Mouse (Mus musculus) limb, embryonic 12.5 days (tissue): ENCODE results near the gene Rpl39. TPM values are rescaled to one million over a fixed set of nuclear protein-coding genes. Genes with fewer than 3 reads are reported as not detected.

Experiments used
- ATAC-seq: fragments of 200-750 bp; cut with Nextera tagmentation; 2 replicates; pipeline ENCODE4 v1.8.0; 2017; ENCODE audit warnings: low read depth, moderate TSS enrichment; ENCODE audit not compliant: insufficient number of reproducible peaks, insufficient read depth, low FRiP score, low TSS enrichment
- H3K27ac ChIP-seq: fragments of 300-500 bp; sonication (generic); 2 replicates; pipeline ENCODE4 v1.5.1; 2016; ENCODE audit warnings: mild to moderate bottlenecking, moderate library complexity
- H3K27me3 ChIP-seq: fragments of 300-500 bp; sonication (generic); 2 replicates; pipeline ENCODE4 v1.6.1; 2016; ENCODE audit warnings: mild to moderate bottlenecking, moderate library complexity
- H3K36me3 ChIP-seq: fragments of 300-500 bp; sonication (generic); 2 replicates; pipeline ENCODE4 v1.6.1; 2016; ENCODE audit warnings: mild to moderate bottlenecking, moderate library complexity
- H3K4me1 ChIP-seq: fragments of 300-500 bp; sonication (generic); replicated peaks from 2 replicates; pipeline ENCODE4 v1.6.1; 2016
- H3K4me2 ChIP-seq: fragments of 300-500 bp; sonication (generic); 2 replicates; pipeline ENCODE4 v1.6.1; 2016; ENCODE audit warnings: mild to moderate bottlenecking, moderate library complexity
- H3K4me3 ChIP-seq: fragments of 300-500 bp; sonication (generic); replicated peaks from 2 replicates; pipeline ENCODE4 v1.5.1; 2016; ENCODE audit warnings: mild to moderate bottlenecking
- H3K9ac ChIP-seq: fragments of 300-500 bp; sonication (generic); replicated peaks from 2 replicates; pipeline ENCODE4 v1.6.1; 2016; ENCODE audit warnings: mild to moderate bottlenecking, moderate library complexity
- H3K9me3 ChIP-seq: fragments of 300-500 bp; sonication (generic); 2 replicates; pipeline ENCODE4 v1.6.1; 2016; ENCODE audit warnings: mild to moderate bottlenecking, moderate library complexity
- WGBS: fragments of 180-500 bp; shearing (Covaris S2); methylation state at CpG from one replicate; pipeline ENCODE4 v1.1.7; 2016; 5-methylcytosine and 5-hydroxymethylcytosine counted together
- polyA plus RNA-seq: library from polyadenylated mRNA; unstranded; fragments of >200 nt; fragmentation: Nextera tagmentation; extraction: Ambion mirVana; gene quantifications from 2 replicates; pipeline ENCODE4 v1.2.1, GENCODE M21; 2016

Gene Rpl39
- polyA plus RNA-seq, 1 experiment from 2014 or later: 532 TPM

- no peaks in the 10 kb centered on the region for H3K27me3 ChIP-seq
- no peak overlapping the region for H3K9ac ChIP-seq
- WGBS: 82% methylated on average over 3 of the region's 3 CpGs
Measured at GRCm38 (mm10) chrX:37067299-37067698, 17.9 kb downstream of the Rpl39 start.

GRCm38 (mm10) chrX:37063902-37064301 is 21.3 kb downstream of the Rpl39 start:
- Histone ChIP-seq H3K27me3 (no peaks in the 10 kb centered on the region), H3K27ac (no peak overlapping the region), H3K36me3 (no peaks in the 10 kb centered on the region), H3K9me3 (no peaks in the 10 kb centered on the region), H3K4me1 (no peaks in the 10 kb centered on the region), H3K4me2 (no peak overlapping the region), H3K9ac (no peak overlapping the region), H3K4me3 (no peak overlapping the region)
- ATAC-seq: no peak
- WGBS: 84% methylated on average over 9 of the region's 9 CpGs

More at GRCm38 (mm10) chrX:37067299-37067698, 17.9 kb downstream of the Rpl39 start:
- Histone ChIP-seq H3K27ac (no peak overlapping the region), H3K4me3 (no peak overlapping the region), H3K4me1 (no peaks in the 10 kb centered on the region), H3K36me3 (no peaks in the 10 kb centered on the region), H3K4me2 (no peak overlapping the region), H3K9me3 (no peaks in the 10 kb centered on the region)
- ATAC-seq: no peak

- H3K9ac ChIP-seq: no peak overlapping the region
- peaks cover 79% of the 10 kb centered on the region for H3K27me3 ChIP-seq
Measured at GRCm38 (mm10) chrX:37048890-37049823, 36.0 kb downstream of the Rpl39 start.

GRCm38 (mm10) chrX:37048066-37048889 is 36.9 kb downstream of the Rpl39 start, which contains the start of gene Sowahd:
TSS of gene Sowahd (plus strand) at chrX:37048845.
- WGBS: 11% methylated on average over 34 of the region's 38 CpGs
- Histone ChIP-seq H3K27ac (no peak within 1 kb of the TSS), H3K9me3 (no peaks in the 10 kb centered on the region), H3K36me3 (no peaks in the 10 kb centered on the region), H3K9ac (no peak within 1 kb of the TSS), H3K4me3 (peak within 1 kb of the TSS; percentile 35), H3K4me1 (peaks cover 7% of the 10 kb centered on the region; the same call in 1 of the 2 replicates), H3K27me3 (peaks cover 74% of the 10 kb centered on the region), H3K4me2 (peak within 1 kb of the TSS; percentile 61)
- no peak for ATAC-seq

More at GRCm38 (mm10) chrX:37048890-37049823, 36.0 kb downstream of the Rpl39 start:
- Histone ChIP-seq H3K27ac (no peak overlapping the region), H3K36me3 (no peaks in the 10 kb centered on the region), H3K4me1 (peaks cover 7% of the 10 kb centered on the region; the same call in 1 of the 2 replicates), H3K4me2 (peak overlapping the region; percentile 61), H3K9me3 (no peaks in the 10 kb centered on the region), H3K4me3 (peak overlapping the region; percentile 35)
- no peak for ATAC-seq
- 16% methylated on average over 70 of the region's 70 CpGs for WGBS

GRCm38 (mm10) chrX:37042726-37043125 is 42.5 kb downstream of the Rpl39 start:
- WGBS: 26% methylated on average over 9 of the region's 9 CpGs
- no peaks in the 10 kb centered on the region for H3K36me3 ChIP-seq
- peaks cover 19% of the 10 kb centered on the region for H3K27me3 ChIP-seq
- ATAC-seq: no peak
- H3K4me3 ChIP-seq: no peak overlapping the region
- no peaks in the 10 kb centered on the region for H3K4me1 ChIP-seq
- no peak overlapping the region for H3K9ac ChIP-seq
- H3K9me3 ChIP-seq: no peaks in the 10 kb centered on the region
- no peak overlapping the region for H3K27ac ChIP-seq
- no peak overlapping the region for H3K4me2 ChIP-seq

Other genes with a start within 250 kb of the Rpl39 start
- 123 and 124 TPM in 2 replicates for gene Ube2a, start 211.5 kb downstream of the Rpl39 start, polyA plus RNA-seq
- 32.9 and 33.2 TPM in 2 replicates for gene C330007P06Rik, start 211.3 kb downstream of the Rpl39 start, polyA plus RNA-seq
- gene Nkrf, start 182.5 kb downstream of the Rpl39 start, polyA plus RNA-seq: 1.2 and 1.4 TPM in 2 replicates
- 82.7 and 83.5 TPM in 2 replicates for gene Sept6, start 93.6 kb downstream of the Rpl39 start, polyA plus RNA-seq
- not detected in 2 replicates for gene Sowahd, start 36.6 kb downstream of the Rpl39 start, polyA plus RNA-seq
- 21.2 and 22.2 TPM in 2 replicates for gene Upf3b, start 24.9 kb upstream of the Rpl39 start, polyA plus RNA-seq
- 17.5 and 19.8 TPM in 2 replicates for gene Nkap, start 41.4 kb upstream of the Rpl39 start, polyA plus RNA-seq
- not detected in 2 replicates for gene Akap14, start 83.4 kb upstream of the Rpl39 start, polyA plus RNA-seq
- gene Ndufa1, start 105.8 kb upstream of the Rpl39 start, polyA plus RNA-seq: 393 and 398 TPM in 2 replicates
- gene Rnf113a1, start 105.8 kb upstream of the Rpl39 start, polyA plus RNA-seq: 13.0 and 14.4 TPM in 2 replicates
- gene Gm9, start 125.6 kb upstream of the Rpl39 start, polyA plus RNA-seq: not detected in 2 replicates
- gene Rhox1, start 136.9 kb upstream of the Rpl39 start, polyA plus RNA-seq: not detected in 2 replicates
- not detected in 2 replicates for gene Rhox2a, start 159.6 kb upstream of the Rpl39 start, polyA plus RNA-seq
- not detected in 2 replicates for gene Rhox3a, start 164.5 kb upstream of the Rpl39 start, polyA plus RNA-seq
- gene Rhox4a, start 179.9 kb upstream of the Rpl39 start, polyA plus RNA-seq: not detected in 2 replicates